ENCODE assay signal across 8 mouse cellular contexts in the genomic region with DNA sequence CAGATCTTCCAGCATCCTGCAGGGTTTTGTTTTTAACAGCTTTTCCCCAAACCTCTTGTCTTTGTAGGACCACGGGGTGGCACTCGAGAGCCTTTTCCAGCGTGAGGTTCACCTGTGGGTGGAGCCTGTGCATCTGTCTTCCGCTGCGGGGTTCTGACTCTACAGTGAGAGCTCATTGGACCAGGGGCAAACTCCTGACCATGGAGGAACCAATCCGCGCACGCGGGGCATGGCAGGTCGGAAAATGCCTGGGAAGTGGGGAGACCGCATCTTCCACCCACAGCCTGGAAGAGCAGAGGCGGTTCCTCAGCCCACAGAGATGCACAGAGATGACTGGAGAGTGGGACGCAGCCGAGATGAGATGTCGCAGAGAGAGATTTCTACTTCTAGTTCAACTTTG. TPM values are rescaled to one million over a fixed set of nuclear protein-coding genes. Genes with fewer than 3 reads are reported as not detected.
DNase-seq lines count a peak whose midpoint lies in the region; ATAC-seq lines count a peak whose summit lies in the region.

No protein-coding gene starts in this region.

- ATAC-seq in hindbrain, embryonic 11.5 days (ENCODE audit: low FRiP score): peak; percentile 100

- 4% methylated on average over 15 of the region's 15 CpGs for WGBS in hindbrain, embryonic 11.5 days

- H3K9me3 ChIP-seq in hindbrain, embryonic 11.5 days (ENCODE audit: control insufficient read depth, low read length): no peaks in the 10 kb centered on the region

- peak overlapping the region; percentile 23; the same call in 1 of the 2 replicates for H3K4me3 ChIP-seq in hindbrain, embryonic 11.5 days (ENCODE audit: low read depth, low read length)

- H3K36me3 ChIP-seq in hindbrain, embryonic 11.5 days (ENCODE audit: control insufficient read depth, insufficient read depth, low read length): no peaks in the 10 kb centered on the region

- no peaks in the 10 kb centered on the region for H3K4me1 ChIP-seq in hindbrain, embryonic 11.5 days (replicated peaks; ENCODE audit: control insufficient read depth, insufficient read depth, low read length)

- H3K9ac ChIP-seq in hindbrain, embryonic 11.5 days (ENCODE audit: low read depth, low read length): peak overlapping the region; percentile 38

- H3K27ac ChIP-seq in hindbrain, embryonic 11.5 days (ENCODE audit: low read depth, low read length): peak overlapping the region; percentile 25; the same call in 1 of the 2 replicates

- H3K4me2 ChIP-seq in hindbrain, embryonic 11.5 days (replicated peaks; ENCODE audit: low read depth, low read length): peak overlapping the region; percentile 38

- peak; percentile 95 for DNase-seq in Muller cell, postnatal 12 days (ENCODE audit: inconsistent ontology term)
- DNase-seq in cerebellum, adult 9-11 months: peak; percentile 97
- peak; percentile 96 to 99 for DNase-seq in frontal cortex, adult 2 months (ENCODE audit: extremely low spot score in 1 of 2, low spot score in 1 of 2)
- peak; percentile 95 for DNase-seq in hindbrain, embryonic 11.5 days (ENCODE audit: low spot score)
- DNase-seq in layer of hippocampus, postnatal 10 days (ENCODE audit: low spot score in 2 of 2): peak; percentile 95 to 96
- peak; percentile 97 for DNase-seq in lung, postnatal 10 days
- peak; percentile 91 for DNase-seq in ovary, postnatal 36 days (ENCODE audit: low spot score)
- DNase-seq in thymus, postnatal 25 days: peak; percentile 96

- no peaks in the 10 kb centered on the region for H3K27me3 ChIP-seq in hindbrain, embryonic 11.5 days (ENCODE audit: control insufficient read depth, insufficient read depth, low read length)

RNA-seq across cellular contexts. Expression of a gene that starts 38.5 kb away (rescaled TPM):
- polyA plus RNA-seq in frontal cortex, adult 2 months (2012; rRNA removed): 26.8 and 28.6 TPM in 2 replicates
- 16.4 and 16.8 TPM in 2 replicates for polyA plus RNA-seq in hindbrain, embryonic 11.5 days (2014; fragmentation: Nextera tagmentation; extraction: Ambion mirVana)
- total RNA-seq in layer of hippocampus, postnatal 10 days (2021): 10 to 100 TPM; 29.4 to 32.6 TPM

Comparison
In these comparisons a context has a peak if more than half of its experiments do, and no peak if none do; other contexts are left out.
1. Peak in every context shown above with its lines: DNase-seq, ATAC-seq, H3K4me3 ChIP-seq and H3K27ac ChIP-seq.